Mouse (Mus musculus) CD4-positive, CD25-positive, alpha-beta regulatory T cell, adult 4 months (primary cell): ENCODE results near the gene Adam15. TPM values are rescaled to one million over a fixed set of nuclear protein-coding genes. Genes with fewer than 3 reads are reported as not detected.

ENCODE experiments used
- ATAC-seq: one replicate; pipeline ENCODE4 v1.8.0; 2017
- polyA plus RNA-seq, 2 experiments: library from polyadenylated mRNA; unstranded; fragments of 100-300 nt; shearing (Covaris generic); gene quantifications; one replicate each; pipeline ENCODE4 v1.2.1; 2017

Adam15 gene
- polyA plus RNA-seq, 2 experiments from 2014 or later = 8.5 to 13.3 TPM

GRCm38 (mm10) chr3:89348911-89349868, 606 bp downstream of the Adam15 start:
- ATAC-seq = peak; percentile 27

DNA sequence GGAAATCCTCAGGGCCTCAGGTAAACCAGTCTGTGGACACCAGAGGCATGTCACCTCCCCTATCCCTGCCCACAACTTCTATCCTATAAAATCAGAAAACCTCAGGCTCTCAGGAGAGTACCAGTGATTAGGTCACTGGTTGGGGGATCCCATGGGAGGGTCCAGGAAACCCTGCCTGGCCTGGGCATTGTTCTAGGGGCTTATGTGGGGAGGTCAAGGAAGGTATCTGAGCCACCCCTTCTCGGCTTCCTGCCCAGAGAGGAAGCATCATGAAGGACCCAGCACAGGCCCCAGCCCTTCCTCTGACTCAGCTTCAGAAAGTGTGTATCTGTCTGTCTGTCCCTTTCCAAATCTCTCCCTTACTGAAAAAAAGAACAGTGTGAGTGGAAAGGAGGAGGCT, 1.9 kb downstream of the Adam15 start:
- ATAC-seq = no peak

DNA sequence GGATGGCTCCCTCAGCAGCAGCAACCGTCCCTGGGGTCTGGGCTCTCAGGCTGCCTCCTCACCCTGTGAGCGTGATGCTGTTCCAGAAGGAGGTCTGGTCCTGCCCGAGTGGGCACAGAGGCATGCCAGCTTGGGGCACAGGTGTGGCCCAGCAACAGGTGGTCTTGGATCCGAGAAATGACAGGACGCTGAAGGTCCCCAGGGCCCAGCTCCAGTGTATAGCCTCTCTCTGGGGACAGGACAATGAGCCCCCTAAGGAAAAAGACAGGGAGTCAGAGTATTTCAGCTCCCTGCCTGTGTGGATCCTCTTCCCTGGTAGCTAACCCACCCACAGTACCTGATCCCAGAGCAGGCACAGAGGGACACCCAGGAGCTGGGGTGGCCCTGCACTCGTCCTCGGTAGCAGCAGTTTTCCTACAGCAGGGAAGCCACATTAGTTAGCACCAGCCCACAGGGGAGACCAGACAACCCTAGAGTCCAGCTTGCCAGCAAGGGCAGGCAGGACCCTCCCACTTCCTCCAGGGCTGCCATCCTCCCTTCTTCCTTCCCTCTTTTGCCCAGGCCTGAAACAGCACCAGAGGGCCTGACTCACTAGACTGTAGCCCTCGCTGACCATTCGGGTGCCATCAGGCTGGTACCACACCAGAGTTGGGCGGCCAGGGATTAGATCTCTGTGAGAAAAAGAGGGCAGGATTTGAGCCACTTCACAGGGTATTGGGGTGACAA, 2.8 kb downstream of the Adam15 start:
- no peak for ATAC-seq

DNA sequence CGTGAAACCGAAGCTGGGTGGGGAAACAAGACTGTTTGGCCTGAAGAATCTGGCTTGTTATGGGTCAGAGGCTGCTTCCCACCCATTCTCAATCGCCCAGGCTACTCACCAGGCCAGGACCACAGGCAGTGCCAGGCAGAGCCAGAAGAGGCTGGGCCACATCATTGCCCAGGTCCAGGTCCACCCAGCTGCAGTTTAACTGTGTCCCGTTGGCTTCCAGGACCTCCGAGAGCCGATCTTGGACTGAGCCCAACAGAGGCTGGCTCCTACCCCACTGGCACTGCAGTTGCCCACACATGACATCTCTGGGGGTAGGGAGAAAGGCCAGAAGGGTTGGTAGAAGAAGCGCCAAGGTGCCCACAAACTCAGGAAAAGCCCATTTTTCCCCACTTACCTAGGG, 6.5 kb downstream of the Adam15 start:
- ATAC-seq = no peak

DNA sequence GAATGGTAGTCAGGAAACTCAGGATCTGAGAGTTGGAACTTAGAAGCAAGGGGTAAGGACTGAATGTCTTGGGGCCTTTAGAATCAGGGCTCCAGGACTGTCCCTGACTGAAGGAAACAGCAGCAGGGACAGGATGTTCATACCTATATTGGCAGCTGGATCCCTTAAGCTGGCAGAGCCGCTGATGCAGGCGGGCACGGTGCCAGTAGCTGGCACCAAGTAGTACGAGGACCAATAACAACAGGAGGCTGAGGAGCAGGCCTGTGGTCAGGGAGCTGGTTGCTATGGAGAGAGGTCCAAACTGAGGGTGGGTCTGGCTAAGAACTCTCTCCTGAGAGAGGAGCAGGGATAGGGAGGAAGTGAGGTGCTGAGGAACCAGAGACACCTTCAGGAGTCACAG, 8.0 kb downstream of the Adam15 start:
- no peak for ATAC-seq

GRCm38 (mm10) chr3:89340465-89340864, 9.3 kb downstream of the Adam15 start:
- ATAC-seq = peak; percentile 68

DNA sequence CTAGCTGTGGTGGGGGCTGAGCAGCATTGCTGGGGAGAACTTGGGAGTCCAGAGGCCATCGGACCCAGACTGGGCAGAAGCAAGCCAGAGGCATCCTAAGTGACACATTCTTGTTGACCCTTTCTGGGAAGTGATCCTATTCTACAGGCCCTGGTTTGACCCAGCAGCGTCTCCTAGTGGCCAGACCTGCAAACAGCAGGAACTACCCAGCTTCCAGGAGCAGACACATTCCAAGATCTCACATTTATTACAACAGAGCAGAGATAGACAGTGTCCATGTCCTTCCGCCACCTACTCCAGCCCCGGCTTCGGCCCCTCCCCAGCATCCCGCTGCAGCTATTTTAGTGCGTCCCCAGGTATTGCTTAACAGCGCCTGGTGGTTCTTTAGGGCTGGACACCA, 10.4 kb downstream of the Adam15 start:
- no peak for ATAC-seq

DNA sequence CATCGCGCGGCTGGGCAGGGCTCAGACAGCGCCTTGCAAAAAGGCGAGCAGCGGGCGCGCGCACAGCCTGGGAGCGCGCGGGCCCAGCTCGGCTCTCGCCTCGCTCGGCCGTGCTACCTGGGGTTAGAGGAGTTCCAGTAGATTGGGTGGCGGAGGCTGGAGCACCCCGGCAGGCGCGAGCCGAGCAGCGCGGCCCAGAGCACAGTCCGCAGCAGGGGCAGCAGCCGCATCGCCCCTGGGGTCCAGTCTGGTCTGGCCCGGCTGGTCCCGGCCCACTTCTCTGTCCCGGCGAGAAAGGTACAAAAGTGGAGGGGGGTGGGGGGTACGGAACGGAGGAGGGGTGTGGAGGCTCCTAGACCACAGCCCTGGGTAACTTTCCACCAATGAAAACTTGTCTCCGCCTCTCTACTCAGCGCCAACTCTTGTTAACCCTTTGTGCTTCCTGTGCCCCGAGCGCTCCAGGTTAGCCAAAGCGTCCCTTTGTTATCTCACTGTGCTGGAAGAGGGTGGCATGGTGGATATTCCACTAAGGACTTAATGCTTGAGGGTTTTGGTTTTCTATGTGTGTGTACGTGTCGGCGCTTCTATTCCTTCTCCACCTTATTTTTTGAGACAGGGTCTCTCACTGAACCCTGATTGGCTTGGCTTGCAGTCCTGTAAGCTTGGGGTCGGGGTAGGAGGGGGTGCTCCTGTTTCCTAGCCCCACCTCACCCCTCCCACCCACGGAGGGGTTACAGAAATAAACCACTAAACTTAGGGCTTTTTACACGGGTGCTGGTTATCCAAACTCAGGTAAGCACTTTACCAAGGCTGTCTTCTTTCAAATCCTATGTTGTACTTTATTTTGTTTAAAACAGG, 11.8 kb downstream of the Adam15 start, which contains the start of gene Efna4:
Gene Efna4, minus strand, starts transcription at position 308 of the 858 bp plus-strand sequence.
- ATAC-seq = peak; percentile 66

DNA sequence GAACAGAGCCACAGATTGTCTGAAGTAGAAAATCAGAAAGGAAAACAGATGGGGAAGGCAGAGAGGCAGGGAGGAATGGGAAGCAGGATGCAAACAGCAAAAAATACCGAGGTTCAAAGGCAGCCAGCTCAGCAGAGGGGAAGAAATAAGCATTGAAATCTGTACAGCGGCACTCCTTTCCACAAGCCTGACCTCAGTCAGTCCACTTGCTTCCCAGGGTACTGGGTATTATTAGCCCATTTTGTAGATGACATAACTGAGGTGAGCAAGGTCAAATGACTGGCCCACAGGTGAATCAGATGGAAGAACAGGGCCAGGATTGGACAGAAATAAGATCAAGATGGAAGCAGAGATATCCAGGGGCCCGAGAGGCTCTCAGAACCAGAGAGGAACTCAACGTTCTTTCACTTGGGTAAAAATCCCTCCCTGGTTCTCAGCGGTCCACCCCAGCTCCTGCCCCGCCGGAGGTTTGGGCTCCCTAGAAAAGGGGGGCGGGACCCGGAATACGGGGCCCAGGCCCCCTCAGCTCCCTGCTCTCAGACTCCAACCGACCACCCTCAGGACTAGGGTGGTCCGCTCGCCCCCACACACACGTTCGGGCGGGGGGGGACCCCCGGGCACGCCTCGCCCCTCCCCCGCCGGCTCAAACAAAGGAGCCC, 12.6 kb downstream of the Adam15 start:
- peak; percentile 30 for ATAC-seq

GRCm38 (mm10) chr3:89336529-89336928, 13.3 kb downstream of the Adam15 start:
- no peak for ATAC-seq

DNA sequence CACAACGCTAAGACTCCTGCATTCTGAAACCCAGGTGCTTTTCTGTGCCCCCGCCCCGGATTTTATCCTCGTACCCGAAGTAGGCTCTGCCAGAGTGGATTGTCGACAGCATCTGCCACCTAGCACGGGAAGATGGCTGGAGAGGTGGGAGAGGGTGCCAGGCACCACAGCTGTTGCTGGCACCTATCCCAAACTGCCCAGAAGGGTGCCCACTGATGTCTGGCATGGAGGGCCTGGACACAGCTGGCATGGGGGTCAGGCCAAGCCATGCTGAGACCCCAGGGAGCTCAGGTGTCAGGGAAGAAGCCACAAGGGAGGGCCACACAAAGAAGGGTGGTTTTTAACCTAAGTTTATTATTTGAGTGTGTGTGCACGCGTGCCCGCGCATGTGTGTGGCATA, 16.7 kb downstream of the Adam15 start:
- no peak for ATAC-seq

DNA sequence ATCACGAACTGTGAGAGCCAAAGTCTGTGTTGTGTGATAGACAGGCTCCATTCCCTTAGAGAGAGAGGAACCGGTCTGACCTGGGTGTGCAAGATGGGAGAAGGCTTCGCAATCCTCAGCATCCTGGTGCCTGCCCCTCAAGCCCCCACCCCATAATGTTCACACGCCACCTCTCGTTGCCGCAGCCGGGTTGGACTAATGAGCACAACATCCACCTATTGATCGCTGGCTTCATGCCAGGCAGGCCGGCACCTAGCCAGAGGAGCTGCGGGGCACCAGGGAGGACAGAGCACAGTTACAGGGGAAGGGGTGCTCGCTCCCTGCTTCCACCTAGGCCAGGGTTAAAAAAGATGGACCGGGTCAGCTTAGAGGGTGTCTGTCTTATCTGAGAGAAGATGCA, 17.3 kb downstream of the Adam15 start:
- no peak for ATAC-seq

DNA sequence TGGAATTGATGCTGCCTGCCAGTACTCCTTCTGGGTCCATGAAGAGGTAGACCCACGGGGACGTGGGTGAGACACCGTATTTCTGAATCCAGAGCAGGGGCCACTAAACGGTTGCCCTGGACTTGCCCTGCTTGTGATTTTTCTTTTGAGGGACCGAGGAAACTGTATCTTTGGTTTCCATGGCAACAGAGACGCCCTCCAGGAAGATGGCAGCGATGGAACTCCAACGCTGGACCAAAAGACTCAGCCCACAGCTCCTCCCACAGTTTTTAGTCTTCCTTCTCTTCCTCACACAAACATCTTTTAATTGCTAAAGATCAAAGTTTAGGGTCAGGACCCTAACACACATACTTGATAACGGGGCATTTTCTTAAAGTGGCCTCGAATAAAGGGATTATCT, 17.8 kb downstream of the Adam15 start:
- ATAC-seq = no peak

- ATAC-seq = no peak
Measured at GRCm38 (mm10) chr3:89331561-89331960, 18.2 kb downstream of the Adam15 start.

GRCm38 (mm10) chr3:89330948-89331347, 18.8 kb downstream of the Adam15 start:
- ATAC-seq = no peak

DNA sequence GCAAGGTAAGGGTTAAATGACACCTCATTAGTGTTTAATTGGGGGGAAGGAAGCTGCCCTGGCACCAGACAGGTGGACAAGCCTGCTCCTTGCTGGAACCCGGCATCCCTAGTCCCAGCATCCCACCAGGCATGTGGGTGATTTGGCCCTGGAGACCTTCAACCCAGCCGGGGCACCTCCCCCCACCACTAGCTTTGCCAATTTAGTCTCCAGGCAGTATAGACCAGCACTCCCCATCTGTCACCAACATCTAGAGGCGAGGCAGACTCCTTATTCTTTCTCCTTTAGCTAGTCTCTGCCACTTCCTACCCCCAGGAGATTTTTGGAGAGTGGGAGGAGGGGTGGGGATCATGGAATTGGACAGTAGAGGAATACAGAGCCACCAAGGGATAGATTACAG, 19.4 kb downstream of the Adam15 start:
- no peak for ATAC-seq

GRCm38 (mm10) chr3:89328623-89329022, 21.2 kb downstream of the Adam15 start:
- ATAC-seq = no peak

GRCm38 (mm10) chr3:89327371-89327870, 22.4 kb downstream of the Adam15 start:
- no peak for ATAC-seq

DNA sequence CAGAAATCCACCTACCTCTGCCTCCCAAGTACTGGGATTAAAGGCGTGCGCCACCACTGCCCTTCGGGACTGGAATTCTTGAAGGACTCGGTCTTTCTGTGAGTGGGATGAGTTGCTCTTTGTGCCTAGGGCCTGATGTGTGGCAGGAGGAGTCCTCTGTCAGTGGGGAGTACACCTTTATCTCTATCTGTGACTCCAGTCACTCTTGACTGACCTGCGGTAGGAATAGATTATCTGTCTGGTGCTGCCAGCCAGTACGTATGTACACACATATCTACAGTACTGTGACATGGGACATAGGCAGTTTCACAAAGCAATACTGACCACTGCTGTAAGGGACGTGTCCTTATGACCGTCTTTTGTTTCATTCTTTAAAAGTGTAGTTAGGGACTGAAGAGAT, 23.9 kb downstream of the Adam15 start:
- no peak for ATAC-seq

DNA sequence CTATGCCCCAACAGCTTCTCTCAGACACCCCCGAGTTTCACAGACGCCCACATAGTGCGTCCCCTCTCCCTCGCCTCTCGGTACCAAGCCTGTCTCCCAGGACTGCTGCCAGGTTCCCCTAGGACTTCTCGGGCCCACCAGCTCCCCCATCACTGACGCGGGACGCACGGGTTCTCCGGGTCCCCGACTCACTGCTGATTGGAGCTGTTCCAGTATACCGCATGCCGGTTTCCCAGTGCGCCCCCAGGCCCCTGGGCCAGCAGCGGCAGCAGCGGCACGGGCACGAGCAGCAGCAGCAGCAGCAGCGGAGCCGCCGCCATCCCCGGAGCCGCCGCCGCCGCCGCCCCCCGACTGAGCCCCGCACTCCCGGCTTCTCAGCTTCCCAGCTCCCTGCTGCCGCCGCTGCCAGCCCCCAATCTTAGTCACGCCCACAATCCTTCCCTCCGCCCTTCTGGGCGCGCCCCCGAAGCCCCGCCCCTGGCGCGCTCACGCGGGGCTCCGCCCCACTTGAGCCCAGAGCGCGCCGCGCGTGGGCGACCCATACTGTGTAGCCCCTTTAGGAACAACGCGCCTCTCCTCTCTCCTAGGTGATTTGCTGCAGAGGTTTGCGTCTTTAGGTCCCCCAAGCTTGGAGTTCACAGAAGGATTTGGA, 27.2 kb downstream of the Adam15 start, which contains the start of gene Efna3:
Gene Efna3, minus strand, starts transcription at position 452 of the 652 bp plus-strand sequence.
- no peak for ATAC-seq

- ATAC-seq = peak; percentile 15
Measured at GRCm38 (mm10) chr3:89322131-89322500, 27.7 kb downstream of the Adam15 start.
